Mouse (Mus musculus): ENCODE measurements around the gene Pafah2.

The Pafah2 gene

GRCm38 (mm10) chr4:134466381-134467262, 70.5 kb downstream of the Pafah2 start:
- no peak for DNase-seq

- no peak for DNase-seq
These were observed 71.5 kb downstream of the Pafah2 start for GRCm38 (mm10) chr4:134467435-134468214.

GRCm38 (mm10) chr4:134468215-134468575, 72.1 kb downstream of the Pafah2 start, which contains the start of gene Stmn1:
TSS of gene Stmn1 (plus strand) at chr4:134468320.
- peak; percentile 96 for DNase-seq

GRCm38 (mm10) chr4:134468578-134469266, 72.6 kb downstream of the Pafah2 start:
- DNase-seq: peak; percentile 93

GRCm38 (mm10) chr4:134469341-134469796, 73.2 kb downstream of the Pafah2 start:
- no peak for DNase-seq

- DNase-seq: no peak
These were observed 73.9 kb downstream of the Pafah2 start for GRCm38 (mm10) chr4:134469985-134470384.

GRCm38 (mm10) chr4:134471469-134471868, 75.3 kb downstream of the Pafah2 start:
- DNase-seq: no peak

- DNase-seq: no peak
These were observed 77.6 kb downstream of the Pafah2 start for GRCm38 (mm10) chr4:134473764-134474163.

GRCm38 (mm10) chr4:134474240-134474639, 78.1 kb downstream of the Pafah2 start:
- no peak for DNase-seq

- no peak for DNase-seq
These were observed 80.8 kb downstream of the Pafah2 start for GRCm38 (mm10) chr4:134476899-134477298.
